Mouse (Mus musculus) liver, postnatal 0 days (tissue): Measurements from ENCODE around the gene Lrfn4.

Source experiments
- CTCF ChIP-seq: sonication (generic); IDR thresholded peaks from 2 replicates; pipeline ENCODE4 v1.5.1; 2016; ENCODE audit warnings: antibody characterized with exemption, low read depth
- EP300 ChIP-seq: IDR thresholded peaks from 2 replicates; pipeline ENCODE4 v1.6.1; 2016; ENCODE audit warnings: antibody characterized with exemption, low read depth, mild to moderate bottlenecking

- TF ChIP-seq CTCF (no peak), EP300 (peak; percentile 79)
Measured at GRCm38 (mm10) chr19:4588430-4588829, 27.0 kb downstream of the Lrfn4 start.
